Mouse (Mus musculus): ENCODE results near the gene AI182371.

AI182371 gene

GRCm38 (mm10) chr2:35069124-35069523 lies 32.2 kb downstream of the AI182371 start:
- no peak for DNase-seq (ENCODE audit: low spot score in 2 of 2)

DNA sequence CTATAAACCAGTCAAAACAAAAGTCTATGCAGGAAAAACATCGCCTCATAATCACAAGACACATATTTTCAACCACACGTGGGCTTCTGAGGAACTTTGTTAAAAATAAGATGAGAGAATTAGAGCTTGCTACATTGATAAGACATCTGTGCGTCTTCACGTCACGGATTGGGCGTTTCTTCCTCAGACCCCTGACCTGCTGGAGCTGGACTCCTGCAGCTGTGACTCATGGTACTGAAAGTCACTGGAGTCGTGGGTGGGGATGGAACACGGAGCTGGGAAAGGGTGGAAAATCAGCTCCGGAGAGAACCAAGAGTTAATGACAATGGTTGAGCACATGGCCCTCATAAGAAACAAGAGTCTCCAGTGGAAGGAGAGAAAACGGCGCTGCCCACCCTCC lies 34.2 kb downstream of the AI182371 start:
- DNase-seq (ENCODE audit: low spot score in 2 of 2): no peak

DNA sequence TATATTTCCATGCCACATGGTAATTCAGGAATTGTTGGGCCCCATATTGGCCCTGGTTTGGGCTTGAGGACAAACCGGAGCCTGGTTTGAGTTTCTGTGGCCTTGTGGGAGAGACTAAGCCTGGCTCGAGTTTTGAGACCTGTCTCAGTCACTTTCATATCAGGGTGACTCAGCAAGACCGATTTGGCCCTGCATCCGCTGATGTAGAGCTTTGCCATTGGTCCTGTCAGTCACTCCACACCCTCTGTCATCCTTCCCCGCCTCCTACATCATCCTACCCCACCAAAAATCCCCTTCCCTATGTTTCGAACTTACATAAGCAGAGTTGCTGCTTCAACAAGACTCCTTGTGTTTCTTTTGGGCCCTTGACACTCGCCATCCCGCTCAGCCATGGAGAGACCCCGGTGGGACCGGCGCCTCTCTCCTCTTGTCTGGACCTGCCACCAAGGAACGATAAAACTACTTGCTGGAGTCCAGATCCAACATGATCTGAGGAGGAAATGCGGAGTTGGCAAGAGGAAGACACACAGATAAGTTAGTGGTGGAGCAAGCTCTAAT lies 34.7 kb downstream of the AI182371 start:
- no peak for DNase-seq (ENCODE audit: low spot score in 2 of 2)

GRCm38 (mm10) chr2:35063333-35064030 lies 37.9 kb downstream of the AI182371 start:
- no peak for DNase-seq (ENCODE audit: low spot score in 2 of 2)

- no peak for DNase-seq (ENCODE audit: low spot score in 2 of 2)
Measured at GRCm38 (mm10) chr2:35061338-35061737, 40.0 kb downstream of the AI182371 start, which contains the start of gene Hc. Gene Hc (minus strand): TSS chr2:35061438.

DNA sequence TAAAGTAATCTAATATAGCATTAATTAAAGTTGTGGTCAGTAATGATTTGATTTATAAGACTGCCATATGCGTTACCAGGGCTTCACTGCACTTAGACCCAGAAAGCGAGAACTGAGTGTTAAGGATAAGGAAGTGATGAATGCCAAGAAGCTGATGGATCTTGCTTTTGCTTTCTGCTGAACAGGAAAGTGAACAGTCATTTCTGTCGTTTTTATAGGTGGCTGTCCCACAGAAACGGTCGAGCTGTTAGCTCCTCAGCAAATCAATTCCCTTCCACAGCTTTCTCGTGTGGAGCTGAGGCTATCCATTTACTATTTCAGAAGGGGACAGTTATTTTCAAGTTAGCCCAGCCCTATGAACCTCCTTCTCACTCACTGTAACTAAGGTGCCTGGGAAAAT lies 40.4 kb downstream of the AI182371 start:
- no peak for DNase-seq (ENCODE audit: low spot score in 2 of 2)

- no peak for DNase-seq (ENCODE audit: low spot score in 2 of 2)
Measured at GRCm38 (mm10) chr2:35060256-35060655, 41.1 kb downstream of the AI182371 start.

DNA sequence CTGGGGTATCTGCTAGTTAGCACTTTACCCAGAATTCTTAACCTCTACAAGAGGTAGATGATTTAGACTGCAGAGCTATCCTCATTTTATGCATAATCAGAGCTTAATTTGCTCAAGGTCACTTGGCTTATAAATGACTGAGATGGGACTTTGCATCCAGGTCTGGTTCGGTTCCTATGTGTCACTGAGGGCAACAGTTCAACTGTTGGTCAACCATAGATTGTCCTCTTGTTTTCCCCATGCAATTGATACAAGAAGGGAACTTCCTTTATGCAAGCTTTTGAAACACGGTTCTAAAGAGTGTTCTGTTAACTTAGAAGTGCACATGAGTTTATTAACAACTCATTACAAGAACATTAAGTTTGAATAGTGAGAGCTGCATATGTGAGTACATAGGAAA lies 43.0 kb downstream of the AI182371 start:
- DNase-seq (ENCODE audit: low spot score in 2 of 2): no peak

- DNase-seq (ENCODE audit: low spot score in 2 of 2): no peak
Measured at GRCm38 (mm10) chr2:35057243-35057642, 44.1 kb downstream of the AI182371 start.

DNA sequence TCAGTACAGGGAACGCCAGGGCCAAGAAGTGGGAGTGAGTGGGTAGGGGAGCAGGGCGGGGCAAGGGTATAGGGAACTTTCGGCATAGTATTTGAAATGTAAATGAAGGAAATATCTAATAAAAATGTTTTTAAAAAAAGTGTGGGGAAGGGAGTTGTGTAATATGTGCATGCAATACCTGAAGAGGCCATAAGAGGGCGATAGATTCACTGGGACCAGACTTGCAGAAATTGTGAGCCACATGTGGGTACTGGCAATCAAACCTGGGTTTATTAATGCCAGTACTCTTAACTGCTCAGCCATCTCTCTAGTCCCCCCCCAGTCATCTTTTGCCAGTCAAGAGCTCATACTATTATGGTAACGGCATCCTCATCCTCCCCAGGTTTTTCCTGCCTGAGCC lies 52.5 kb downstream of the AI182371 start:
- peak; percentile 33 to 52 for DNase-seq (ENCODE audit: low spot score in 2 of 2)

DNA sequence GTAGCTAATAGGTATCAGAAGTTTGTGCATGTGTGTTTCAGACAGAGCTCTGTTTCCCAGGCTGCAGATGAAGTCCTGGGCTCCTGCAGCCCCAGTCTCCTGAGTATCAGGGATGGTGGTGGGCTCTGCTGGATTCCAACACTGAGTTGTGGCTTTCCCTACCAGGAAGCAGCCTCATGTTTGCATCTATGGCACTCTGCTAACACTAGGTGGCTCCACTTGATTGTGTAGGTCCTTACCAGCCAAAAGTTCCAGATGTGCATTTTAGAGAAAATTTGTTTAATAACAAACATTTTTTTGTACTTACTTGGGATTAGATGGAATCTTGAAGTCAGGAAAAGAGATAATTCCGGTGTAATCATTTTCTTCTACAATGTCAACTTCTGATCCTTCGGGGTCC lies 56.4 kb downstream of the AI182371 start:
- peak in 1 of 2 experiments; percentile 31 for DNase-seq (ENCODE audit: low spot score in 2 of 2)

DNA sequence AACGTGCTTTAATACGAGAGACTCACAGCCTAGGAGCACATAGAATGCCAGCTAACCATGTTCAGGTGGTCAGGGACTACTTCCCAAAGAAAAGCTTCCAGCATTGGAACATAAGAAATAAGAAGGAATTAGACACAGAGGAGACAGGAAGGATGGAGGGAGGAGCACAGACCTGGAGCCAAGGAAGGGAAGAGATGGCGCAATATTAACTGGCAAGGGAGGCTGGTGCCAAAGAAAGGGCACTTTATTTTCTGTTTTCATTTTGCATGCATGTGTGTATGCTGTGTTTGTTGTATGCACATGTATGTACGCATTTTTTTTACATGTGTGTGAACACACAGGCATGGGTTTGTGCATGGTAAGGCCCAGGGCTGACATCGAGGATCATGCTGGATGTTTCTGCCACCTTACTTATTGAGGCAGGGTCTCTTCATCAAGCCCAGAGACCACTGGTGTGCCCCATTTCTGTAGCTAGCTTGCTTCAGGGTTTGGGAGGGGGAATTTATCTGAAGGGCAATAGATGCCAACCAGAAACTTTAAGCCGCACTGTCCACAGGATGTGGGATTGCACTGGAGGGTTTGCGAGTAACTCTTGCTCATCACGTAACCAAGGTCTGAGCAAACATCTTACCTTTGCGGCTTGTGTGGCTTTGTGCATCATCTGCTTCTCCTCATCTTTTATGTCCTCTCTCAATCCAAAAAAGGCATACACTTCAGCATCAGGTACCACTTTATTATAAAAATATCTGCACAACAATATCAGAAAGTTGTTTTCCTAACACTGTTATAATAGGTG lies 62.6 kb downstream of the AI182371 start:
- DNase-seq (ENCODE audit: low spot score in 2 of 2): no peak

Measured in natural killer cell, adult 2 months (primary cell).